Mouse (Mus musculus) inflammation-experienced regulatory T-cells, adult 16 weeks (primary cell): ENCODE measurements around the gene Espn. TPM values are rescaled to one million over a fixed set of nuclear protein-coding genes. Genes with fewer than 3 reads are reported as not detected.

Source experiments
- polyA plus RNA-seq: library from polyadenylated mRNA; unstranded; fragments of 100-300 nt; shearing (Covaris generic); gene quantifications from one replicate; pipeline ENCODE4 v1.2.1, GENCODE M21; 2017

Espn gene
- polyA plus RNA-seq = 16.8 TPM

GRCm38 (mm10) chr4:152151966-152152544, at the start of gene Espn:
Espn (minus strand) TSS chr4:152152371.

DNA sequence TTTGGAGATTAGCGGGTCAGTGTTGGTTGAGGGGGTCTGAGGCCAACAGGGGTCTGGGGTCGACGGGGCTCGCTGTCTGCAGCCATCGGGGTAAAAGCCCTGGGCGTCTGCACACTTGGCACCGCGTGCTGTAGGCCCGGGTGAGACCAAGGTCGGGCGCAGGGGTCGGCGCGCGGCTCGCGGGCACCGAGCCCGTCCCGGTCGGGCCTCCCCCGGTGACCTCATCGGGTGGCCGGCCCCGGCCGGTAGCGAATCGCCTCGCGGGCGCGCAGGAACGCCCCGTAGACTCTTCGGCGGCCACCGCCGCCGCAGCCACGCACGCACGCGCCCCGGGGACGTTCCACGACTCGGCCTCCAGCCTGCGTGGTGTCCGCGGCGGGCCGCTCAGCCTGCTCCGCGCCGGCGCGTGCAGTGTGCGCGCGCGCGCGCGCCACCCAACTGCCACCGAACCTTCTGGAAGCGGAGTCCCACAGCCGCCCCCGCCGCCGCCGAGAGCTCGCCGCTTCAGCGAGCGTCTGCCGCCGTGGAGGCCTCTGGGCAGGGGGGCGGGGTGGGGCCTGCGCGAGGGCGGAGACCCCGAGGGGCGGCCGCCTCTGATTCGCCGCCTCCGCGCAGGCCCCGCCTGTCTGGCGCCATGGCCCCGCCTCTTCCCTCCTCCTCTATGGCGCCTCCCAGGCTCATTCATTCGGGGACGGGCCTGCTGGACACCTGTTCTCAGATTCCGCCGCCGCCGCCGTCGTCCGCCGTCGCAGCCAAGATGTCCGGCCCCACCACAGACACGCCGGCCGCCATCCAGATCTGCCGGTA, 25.6 kb upstream of the Espn start, which contains the start of gene Acot7:
Acot7 (plus strand) TSS at position 598 of the 807 bp plus-strand sequence.

GRCm38 (mm10) chr4:152158585-152159284, 6.6 kb upstream of the Espn start, which contains the start of gene Hes2:
Hes2 (plus strand) TSS chr4:152158867.

DNA sequence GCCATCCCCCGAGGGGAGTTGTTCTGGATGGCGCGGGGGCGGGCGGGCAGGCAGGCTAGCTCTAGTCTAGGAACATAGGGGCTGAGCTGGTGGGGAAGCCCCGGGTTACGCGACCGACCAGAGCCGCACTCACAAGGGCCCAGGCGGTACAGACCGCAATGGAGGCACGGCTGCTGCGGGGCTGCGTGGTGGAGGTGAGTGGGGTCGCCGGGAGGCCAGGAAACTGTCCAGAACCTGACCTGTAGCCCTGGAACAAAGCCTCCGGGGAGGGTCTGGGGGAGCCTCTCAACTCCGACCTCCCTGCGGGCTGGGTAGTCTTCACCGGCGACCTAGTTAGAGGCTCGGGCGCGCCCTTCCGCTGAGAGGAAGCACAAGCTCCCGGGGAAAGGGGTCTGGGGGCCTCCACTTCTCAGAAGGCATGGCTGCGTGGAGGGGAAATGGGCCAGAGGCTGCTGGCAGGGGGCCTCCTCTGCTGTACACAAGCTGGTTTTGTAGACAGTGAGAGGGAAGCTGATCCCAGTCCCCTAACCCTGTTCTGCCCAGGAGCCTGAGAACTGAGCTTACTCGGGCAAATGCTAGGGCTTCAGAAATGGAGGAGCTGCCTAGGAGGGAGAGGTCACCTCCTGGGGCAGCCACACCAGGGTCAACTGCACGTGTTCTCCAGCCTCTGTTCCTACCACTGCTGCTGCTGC, 36.1 kb downstream of the Espn start, which contains the start of gene Tnfrsf25:
Tnfrsf25 (plus strand) TSS at position 14 of the 692 bp plus-strand sequence.

GRCm38 (mm10) chr4:152072121-152072601, 80.0 kb downstream of the Espn start, which contains the start of gene Plekhg5:
Plekhg5 (plus strand) TSS chr4:152072498.

Other genes starting within 250 kb of the Espn start
- gene Dnajc11, start 218.7 kb downstream of the Espn start, polyA plus RNA-seq = 65.1 TPM
- 129 TPM for gene Thap3, start 163.4 kb downstream of the Espn start, polyA plus RNA-seq
- 7.7 TPM for gene Phf13, start 156.1 kb downstream of the Espn start, polyA plus RNA-seq
- gene Klhl21, start 143.6 kb downstream of the Espn start, polyA plus RNA-seq = 2.0 TPM
- gene Zbtb48, start 124.7 kb downstream of the Espn start, polyA plus RNA-seq = 37.1 TPM
- 0.13 TPM for gene Tas1r1, start 113.8 kb downstream of the Espn start, polyA plus RNA-seq
- gene Nol9, start 113.0 kb downstream of the Espn start, polyA plus RNA-seq = 6.4 TPM
- gene Plekhg5, start 79.9 kb downstream of the Espn start, polyA plus RNA-seq = 5.1 TPM
- 197 TPM for gene Tnfrsf25, start 36.4 kb downstream of the Espn start, polyA plus RNA-seq
- gene Hes2, start 6.5 kb upstream of the Espn start, polyA plus RNA-seq = not detected
- gene Acot7, start 25.8 kb upstream of the Espn start, polyA plus RNA-seq = 119 TPM
- 0.10 TPM for gene Gpr153, start 121.9 kb upstream of the Espn start, polyA plus RNA-seq
- gene Hes3, start 139.3 kb upstream of the Espn start, polyA plus RNA-seq = not detected
- gene Icmt, start 144.9 kb upstream of the Espn start, polyA plus RNA-seq = 5.7 TPM
- gene Rnf207, start 166.6 kb upstream of the Espn start, polyA plus RNA-seq = not detected
- gene Rpl22, start 173.4 kb upstream of the Espn start, polyA plus RNA-seq = 458 TPM
- 0.41 TPM for gene Chd5, start 186.3 kb upstream of the Espn start, polyA plus RNA-seq